Mouse (Mus musculus) G1E (cell line): Measurements from ENCODE around the gene Cdkn2c.

Experiments used
- CTCF ChIP-seq: IDR thresholded peaks from 2 replicates; pipeline ENCODE4 v1.5.1; 2012; ENCODE audit warnings: low read depth, low read length, inconsistent platforms, mixed read lengths
- GATA1 ChIP-seq: IDR thresholded peaks from 2 replicates; pipeline ENCODE4 v1.6.1; 2012; ENCODE audit warnings: borderline replicate concordance, low read length, inconsistent platforms, mixed read lengths

GRCm38 (mm10) chr4:109671941-109672340, 5.0 kb upstream of the Cdkn2c start:
- TF ChIP-seq CTCF: no peak
- TF ChIP-seq GATA1: no peak
